Mouse (Mus musculus): ENCODE data around the gene Grb14.

DNA sequence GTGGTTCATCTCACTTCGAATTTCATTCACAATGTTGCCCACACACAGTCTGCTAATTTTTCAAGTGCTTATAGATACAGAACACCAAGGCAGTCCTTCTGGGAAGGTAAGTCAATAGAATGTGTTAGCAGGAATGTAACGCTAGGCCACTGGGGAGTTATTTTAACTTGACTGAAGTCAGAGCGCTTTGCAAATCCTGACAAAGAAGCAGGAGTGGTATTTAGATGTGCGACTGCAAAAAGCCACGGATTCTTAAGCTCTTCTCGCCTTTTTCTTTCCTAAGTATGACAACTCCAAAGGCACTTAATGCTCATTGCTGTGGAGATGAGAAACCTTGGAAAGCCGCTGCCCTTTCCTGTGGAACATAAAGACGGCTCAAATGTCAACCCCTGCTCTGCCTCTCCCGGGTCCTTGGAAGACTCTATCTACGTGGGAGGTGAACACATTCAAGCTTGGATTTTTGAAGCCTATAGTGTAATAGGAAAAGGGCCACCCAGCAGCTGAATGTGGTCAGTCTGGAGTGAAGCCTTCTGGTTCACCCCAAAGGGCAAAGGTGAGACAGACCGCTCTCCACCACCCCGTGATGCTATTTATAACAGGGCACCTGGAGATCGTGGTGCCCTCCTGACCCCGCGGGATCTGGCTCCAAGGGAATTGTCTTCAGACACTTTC, 3.0 kb downstream of the Grb14 start:
- TF ChIP-seq MAFK (IDR thresholded peaks at IDR 0.05; ENCODE audit: insufficient replicate concordance, low read length), result no peak
- TF ChIP-seq EP300 (IDR thresholded peaks at IDR 0.05; ENCODE audit: low read length), result no peak
- no peak for TF ChIP-seq CHD2 (IDR thresholded peaks at IDR 0.05; ENCODE audit: low read length)
- no peak for TF ChIP-seq CTCF (conservative IDR thresholded peaks at IDR 0.05 in 1 of 2, IDR thresholded peaks at IDR 0.05 in 1 of 2; ENCODE audit: low read depth in 2 of 2, low read length in 2 of 2)
- TF ChIP-seq UBTF (IDR thresholded peaks at IDR 0.05; ENCODE audit: low read depth, low read length), result no peak
- TF ChIP-seq POLR2A (IDR thresholded peaks at IDR 0.05; ENCODE audit: low read depth, low read length), result no peak
- no peak for TF ChIP-seq SIN3A (IDR thresholded peaks at IDR 0.05; ENCODE audit: low read length)
- no peak for TF ChIP-seq RAD21 (IDR thresholded peaks at IDR 0.05; ENCODE audit: low read depth, low read length)
- no peak for TF ChIP-seq HCFC1 (IDR thresholded peaks at IDR 0.05; ENCODE audit: low read depth, low read length)
